Mouse (Mus musculus) cerebral cortex, adult 2 months (tissue): Measurements from ENCODE around the gene Gulp1.

Experiments
- WGBS: fragments of 180-500 bp; shearing (Covaris S2); methylation state at CpG from one replicate; pipeline ENCODE4 v1.1.7; 2018; 5-methylcytosine and 5-hydroxymethylcytosine counted together

The Gulp1 gene

DNA sequence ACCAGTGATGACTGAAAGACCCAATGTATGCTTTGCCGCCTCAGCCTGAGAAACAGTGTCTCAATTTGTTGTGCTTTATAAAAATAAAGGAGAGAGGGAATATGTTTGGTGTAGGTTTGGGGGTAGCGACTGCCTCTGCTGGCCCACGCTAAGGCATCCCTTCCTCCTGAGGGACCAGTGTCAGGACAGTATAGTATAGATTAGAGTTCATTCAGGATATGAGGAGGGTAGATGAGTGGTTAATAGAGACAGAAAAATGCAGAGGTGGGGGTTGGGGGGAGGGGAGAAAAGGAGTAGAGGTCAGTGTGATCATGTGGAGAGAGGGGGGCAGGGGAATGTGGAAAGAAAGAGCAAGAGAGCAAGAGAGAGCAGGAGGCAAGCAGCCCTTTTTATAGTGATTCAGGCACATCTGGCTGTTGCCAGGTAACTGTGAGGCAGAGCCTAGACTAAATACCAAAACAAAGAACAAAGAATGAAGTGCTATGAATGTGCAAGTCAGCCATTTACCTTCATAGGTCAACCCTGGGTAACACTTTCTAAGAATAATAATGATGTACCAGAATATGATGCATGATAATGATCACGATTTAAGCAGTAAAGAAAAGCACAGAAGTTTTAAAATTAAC lies 169.6 kb downstream of the Gulp1 start:
- WGBS = 87% methylated on average over 4 of the region's 4 CpGs

DNA sequence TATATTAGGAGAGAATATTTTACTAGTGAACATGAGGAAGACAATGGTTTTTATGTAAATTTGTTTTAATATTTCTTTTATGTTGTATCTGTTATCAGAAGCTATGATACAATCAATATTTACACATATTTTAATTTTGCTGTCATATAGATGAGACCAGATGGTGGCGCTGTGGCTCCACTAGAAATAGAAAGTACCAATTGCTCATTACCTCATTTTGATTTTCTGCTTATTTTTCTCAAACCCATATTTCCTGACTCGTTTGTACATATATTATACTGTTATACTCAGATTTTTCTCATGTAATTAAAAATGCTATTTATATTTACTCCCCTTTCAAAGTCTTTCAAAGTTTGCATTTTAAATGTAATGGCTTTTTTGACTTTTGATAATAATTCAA lies 194.4 kb downstream of the Gulp1 start:
- 1% methylated on average over 2 of the region's 2 CpGs for WGBS

DNA sequence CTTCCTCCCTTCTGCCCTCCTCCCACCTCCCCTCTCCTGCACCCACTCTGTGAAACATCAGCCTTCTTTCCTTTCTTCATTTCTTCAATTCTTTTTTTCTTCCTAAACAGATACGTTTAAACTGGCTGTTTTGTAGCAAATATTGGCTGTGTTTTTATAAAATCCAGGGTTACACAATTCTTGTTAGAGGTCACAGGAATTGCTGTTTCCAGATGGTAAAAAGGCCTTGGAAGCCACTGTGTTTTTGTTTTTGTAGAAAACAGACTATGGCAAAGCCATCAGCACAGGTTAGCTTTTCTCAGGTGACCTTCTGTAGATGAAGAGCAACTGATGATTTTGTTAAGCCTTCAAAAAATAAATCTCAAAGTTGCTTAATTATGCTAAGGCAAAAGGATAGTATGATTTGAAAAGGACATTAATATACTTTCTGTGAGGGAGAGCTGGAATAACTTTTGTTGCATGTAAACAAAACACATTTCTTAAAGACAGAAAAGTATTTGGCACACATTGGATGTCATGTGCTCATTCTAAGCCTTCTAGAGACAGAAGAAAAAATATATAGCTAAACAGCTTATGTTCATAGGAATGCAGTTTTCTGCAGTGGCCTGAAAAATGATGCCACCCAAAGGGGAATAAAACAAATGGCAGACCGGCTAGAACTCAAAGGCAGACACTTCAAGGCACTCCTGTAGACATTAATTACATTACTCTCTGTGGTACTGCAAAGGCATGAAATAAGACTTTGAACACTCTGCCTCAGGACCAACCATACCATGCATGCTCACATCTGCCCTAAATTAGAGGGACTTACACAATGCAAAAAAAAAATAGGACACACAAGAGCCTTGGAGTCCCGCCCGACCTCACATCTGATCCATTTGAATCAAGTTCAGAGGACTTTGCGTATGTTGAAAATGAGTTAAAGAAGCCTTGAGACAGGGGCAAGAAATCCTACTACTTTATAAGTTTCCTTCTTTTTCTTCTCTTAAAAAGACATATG lies 199.7 kb downstream of the Gulp1 start:
- WGBS = 77% methylated on average over 5 of the region's 5 CpGs

DNA sequence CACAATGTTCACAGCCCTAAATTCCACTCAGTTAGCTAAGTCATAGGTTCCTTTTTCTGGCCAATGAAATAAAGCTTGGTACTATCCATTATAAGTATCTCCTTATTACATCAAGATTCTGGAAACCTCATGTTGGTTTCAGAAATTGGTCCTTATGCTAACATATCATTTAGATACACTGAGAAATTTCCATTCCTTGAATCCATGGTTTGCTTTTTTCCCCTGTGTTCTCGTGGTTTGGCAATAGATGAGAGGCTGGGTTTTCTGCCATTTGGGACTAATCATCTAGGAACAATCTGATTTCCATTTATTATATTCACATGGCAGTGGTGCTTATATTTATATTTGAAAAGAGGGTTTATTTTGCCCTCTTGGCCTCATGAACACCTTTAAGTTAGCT lies 226.9 kb downstream of the Gulp1 start:
- WGBS = 64% methylated on average over 1 of the region's 1 CpGs

DNA sequence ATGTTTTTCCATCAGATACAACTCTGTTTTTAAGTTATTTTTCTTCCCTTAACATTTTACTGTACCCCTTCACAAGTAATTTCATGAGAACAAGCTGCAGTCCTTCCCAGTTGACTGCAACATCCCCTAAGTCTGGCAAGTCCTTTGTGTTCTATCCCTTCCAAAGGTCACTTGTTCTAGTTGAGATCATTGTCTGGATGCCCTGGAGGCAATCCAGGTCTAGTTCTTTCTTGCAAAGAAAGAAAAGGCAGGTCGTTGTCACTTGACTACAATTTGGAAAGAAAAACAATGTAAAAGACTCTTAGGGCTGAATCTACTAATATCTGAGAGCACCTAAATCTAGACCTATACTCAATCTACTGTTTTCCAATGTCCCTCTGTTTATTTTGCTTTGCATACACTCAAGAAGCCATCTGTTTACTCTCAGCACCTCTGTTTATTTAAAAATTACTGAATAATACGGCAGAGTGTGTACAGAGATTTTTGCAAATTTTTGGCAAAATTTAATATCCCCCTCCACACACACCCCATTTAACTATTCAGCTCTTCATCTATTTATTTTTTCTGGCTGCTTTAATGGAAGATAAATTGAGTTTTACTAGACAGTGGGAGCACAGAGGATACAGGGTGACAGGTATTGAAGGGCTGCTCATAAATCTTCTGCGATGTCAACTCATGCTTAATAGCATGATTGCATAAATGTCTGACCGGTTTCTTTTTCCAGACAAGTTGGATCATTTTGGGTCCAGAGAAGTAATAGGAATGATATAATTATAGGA lies 252.5 kb downstream of the Gulp1 start:
- 79% methylated on average over 4 of the region's 4 CpGs for WGBS

DNA sequence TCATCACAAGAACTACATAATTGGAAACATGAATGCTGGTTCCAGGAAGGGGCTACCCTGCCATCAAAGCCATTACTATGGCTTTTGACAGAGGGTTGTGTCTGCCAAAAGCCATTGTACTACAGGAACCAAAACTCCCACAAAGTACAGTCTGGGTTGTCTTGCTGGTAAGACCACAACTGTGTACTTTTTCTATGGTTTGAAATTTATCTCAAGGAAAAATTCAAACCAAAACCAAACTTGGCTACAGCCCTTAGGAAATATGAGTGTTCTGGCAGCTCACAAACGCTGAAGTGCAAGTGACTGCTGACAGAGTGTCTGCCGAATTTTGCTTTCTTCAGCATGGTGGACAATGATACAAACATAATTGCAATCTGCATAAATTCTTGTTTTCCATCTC lies 259.0 kb downstream of the Gulp1 start:
- 63% methylated on average over 2 of the region's 2 CpGs for WGBS

DNA sequence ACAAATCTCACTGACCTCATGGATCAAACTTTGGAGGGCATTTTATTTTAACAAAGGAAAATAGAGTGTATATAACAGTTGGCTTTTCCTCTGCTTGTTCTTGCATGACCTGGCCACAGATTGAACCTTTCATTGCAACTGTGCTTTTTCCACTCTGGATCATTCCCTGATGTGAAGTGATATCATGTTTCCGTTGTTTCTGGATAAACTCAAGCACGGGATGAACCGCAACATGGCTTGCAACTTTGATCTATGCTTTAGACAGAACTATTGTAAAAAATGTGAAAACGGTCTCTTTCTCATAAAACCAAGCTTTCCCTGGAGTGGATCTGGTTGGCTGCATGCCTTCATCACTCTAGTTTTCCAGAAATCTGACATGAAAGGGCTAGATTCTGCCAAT lies 282.6 kb downstream of the Gulp1 start:
- WGBS = 77% methylated on average over 4 of the region's 4 CpGs
